Mouse (Mus musculus) liver, adult (tissue): ENCODE results near the gene Yif1b.
A peak's percentile ranks its signal among the peaks of the same experiment; 100 is the strongest.

ENCODE experiments used
- GATA4 ChIP-seq: IDR thresholded peaks from 2 replicates; pipeline ENCODE4 v1.6.1; 2014; ENCODE audit warnings: mild to moderate bottlenecking, low read length; ENCODE audit not compliant: insufficient replicate concordance

Yif1b gene

DNA sequence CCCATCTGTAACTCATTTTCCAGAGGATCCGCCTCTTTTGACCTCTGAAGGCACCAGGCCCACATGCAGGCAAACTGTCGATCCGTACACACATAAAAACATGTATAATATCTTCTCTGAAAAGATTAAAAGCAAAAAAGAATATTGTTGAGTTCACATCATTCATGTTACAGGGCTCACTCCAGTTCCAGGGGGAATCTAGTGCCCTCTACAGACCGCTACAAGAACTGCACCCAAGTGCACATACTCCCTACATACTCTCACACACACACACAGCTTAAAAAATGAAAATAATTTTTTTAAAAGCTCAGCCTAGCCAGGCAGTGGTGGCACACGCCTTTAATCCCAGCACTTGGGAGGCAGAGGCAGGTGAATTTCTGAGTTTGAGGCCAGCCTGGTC lies 3.5 kb upstream of the Yif1b start:
- TF ChIP-seq GATA4, result no peak

DNA sequence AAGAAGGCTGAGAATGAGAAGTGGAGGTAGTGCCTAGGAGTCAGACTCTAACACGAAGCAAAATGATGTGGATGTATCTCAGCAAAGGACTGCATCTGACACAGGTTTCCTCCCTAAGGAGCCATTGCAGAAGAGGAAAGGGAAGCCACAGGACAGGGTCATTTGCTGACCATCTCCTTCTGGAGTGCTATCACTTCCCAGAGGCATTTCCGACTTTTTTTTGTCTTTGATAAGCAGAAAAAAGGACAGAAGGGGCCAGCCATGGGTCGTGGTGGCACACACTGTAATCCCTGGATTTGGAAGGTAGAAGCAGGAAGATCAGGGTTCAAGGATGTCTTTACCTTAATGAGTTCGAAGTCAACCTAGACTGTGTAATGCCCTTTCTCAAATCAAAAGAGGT lies 1.5 kb upstream of the Yif1b start:
- peak; percentile 98 for TF ChIP-seq GATA4

DNA sequence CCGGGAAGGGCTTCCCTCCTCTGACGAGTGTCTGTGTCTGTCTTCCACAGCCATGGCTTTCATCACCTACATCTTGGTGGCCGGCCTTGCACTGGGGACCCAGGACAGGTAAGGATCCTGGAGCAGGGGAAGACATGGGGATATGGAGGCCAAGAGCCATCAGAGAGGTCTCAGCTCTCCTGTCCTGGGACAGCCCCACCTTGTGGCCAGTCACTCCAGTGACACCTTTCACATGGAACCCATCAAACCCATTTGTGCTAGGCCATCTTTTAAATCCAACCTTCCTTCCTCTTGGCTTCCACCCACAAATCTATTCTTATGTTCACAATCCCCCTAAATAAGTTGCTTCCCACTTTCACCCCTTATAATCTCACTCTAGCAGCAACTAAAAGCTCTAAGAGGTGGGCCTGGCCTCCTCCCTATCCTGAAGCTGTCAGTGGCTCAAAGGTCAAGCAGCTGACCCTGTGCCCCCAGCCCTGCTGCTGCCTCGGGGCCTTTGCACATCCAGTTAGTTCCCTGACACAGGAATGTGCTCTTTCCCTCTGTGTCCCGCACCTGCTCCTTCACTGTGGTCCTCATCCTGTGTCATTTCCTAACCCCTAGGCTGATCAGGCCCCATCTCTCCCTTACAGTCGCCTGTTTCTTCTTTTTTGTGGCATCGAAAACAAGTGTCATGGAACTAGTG lies 6.7 kb downstream of the Yif1b start:
- TF ChIP-seq GATA4, result no peak

DNA sequence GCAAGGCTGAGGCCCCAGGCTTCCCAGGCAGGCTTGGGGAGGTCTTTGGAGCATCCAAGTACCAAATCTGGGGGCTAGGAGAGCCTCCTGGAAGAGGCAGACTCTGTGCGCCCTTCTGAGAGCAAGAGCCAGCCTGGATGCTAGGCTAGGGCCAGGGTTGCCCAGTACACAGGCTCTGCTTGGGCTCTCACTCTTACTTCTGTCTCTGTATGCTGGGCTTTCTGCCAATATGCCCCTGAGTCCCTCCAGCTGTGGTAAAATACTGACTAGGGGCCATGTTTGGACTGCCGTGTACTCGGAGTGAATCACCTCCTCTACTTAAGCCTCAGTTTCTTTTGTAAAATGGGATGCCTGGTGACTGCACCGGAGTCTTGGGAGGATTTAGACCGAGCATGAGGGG lies 7.9 kb downstream of the Yif1b start:
- TF ChIP-seq GATA4, result no peak

DNA sequence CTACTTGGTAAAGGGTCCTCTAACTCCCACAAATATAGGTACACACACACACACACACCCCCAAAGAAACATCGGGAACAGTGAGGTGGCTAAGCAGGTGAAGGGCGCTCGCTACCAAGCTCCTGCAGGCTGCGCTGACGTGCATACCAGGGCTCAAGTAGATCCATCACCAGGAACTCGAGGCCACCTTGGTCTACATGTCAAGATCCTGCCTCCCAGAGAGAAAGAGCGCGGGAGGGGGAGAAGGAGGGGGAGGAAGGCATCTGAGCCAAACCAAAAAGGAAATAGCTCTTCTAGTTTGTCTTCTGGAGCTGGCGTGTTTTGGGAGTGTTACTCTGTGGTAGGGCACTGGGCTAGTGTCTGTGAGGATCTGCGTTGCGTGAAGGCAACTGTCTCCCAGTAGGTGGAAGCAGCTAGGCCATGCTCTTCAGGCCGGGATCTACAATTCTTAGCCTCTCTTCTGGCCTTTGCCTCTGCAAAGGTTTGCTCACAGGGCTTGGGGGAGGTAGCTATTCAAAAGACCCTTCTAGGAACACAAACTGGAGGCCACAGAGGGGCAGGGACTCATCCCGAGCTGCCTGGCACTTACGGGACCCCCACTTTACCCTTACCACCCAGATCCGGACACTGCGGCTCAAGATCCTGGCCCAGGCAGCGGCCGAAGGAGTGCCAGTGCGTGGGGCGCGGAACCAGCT lies 8.6 kb downstream of the Yif1b start:
- TF ChIP-seq GATA4, result no peak

DNA sequence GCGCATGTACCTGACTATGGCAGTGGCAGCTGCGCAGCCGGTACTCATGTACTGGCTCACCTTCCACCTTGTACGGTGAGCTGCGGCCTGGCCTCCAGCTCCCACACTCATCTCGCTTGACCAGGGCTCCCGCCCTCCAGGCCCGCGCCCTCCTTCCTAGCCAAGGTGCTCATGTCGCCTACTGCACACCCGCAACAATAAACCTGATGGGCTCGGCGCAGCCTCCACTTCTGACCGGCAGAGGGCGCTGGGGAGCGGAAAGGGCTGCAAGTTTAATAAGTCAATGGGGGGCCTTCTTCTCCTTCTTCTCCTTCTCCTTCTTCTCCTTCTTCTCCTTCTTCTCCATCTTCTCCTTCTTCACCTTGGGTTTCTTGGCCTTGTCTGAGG lies 9.2 kb downstream of the Yif1b start:
- no peak for TF ChIP-seq GATA4

DNA sequence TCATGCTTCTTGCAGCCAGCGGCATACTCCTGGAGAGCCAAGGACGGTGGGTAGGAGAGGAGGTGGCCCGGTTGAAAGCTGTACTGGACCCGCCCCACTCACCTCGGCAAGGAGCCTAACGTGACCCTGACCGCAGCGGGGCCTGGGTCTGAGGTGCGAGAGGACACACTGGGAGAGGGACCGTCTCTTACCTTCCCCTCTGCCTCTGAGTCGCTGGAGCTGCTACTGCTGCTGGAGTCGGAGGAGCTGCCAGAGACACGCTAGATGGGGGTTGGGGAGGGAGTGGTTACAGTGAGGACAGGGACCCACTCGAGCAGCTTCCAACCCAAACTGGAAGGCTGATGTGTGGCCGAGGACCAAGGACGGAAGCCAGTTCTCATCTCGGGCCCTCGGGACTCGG lies 9.6 kb downstream of the Yif1b start:
- TF ChIP-seq GATA4, result no peak

DNA sequence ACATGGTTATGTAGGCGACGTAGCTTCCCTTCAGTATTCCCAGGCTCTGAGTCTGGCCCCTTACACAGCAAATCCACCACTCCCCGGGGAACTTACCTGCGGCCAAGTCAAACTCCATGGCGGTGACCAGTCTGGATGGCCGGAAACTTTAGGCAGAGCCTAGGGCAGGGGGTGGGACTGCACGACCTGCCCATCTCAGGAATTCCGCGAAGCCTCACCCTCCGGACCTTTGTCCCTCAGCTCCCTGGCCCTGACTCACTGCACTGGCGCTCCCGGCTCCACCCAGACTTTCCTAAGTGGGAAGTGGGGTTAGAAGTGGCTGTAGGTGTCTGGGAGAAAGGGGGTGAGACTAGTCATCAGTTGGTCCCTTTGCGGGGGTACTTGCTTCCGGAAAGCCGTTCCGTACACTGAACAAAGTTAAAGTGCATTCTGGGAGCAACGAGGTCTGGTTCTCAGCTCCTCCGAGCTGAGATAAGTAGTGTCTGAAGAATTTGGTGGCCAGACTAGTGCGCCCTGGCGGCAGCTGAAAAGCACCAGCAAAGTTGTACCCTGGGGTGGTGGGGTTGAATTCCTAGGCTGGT lies 10.2 kb downstream of the Yif1b start, which contains the start of gene 2200002D01Rik:
Gene 2200002D01Rik (minus strand): TSS at position 206 of the 581 bp plus-strand sequence.
- no peak; the same call in 1 of the 2 replicates for TF ChIP-seq GATA4

DNA sequence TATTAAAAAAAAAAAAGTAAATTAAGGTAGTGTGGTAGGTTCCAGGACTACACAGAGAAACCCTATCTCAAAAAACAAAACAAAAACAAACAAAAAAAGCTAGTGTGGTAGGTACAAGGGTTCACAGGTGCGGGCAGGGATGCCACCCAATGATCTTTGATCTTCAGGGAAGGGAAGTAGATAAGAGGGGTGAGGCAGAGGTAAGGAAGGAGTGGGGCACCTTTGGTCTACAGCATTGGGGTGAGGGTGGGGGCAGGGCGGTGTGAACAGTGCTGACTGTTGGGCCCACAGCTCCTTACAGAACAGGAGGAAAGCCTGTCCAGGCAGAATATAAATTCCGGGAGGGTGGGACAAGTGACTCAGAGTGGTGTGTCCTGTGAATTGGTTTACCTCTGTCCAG lies 13.0 kb downstream of the Yif1b start:
- TF ChIP-seq GATA4, result no peak

DNA sequence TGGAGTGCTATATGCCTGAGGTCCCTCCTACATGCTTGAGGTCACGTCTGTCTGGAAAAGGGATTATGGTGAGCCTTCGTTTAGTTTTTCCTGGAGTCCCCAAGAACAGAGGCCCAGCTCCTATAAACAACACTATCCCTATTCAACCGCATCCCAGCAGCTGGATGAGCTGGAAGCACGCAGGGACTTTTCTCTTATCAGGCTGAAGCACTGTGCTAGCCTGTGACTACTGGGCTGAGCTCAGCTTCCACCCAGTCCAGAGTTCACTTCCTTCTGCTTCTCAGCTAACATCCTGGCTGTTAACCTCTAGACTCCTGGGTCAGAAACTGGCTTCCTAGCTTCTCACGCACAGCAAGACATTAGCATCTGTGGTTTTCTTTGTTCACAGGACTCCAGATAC lies 15.7 kb downstream of the Yif1b start:
- TF ChIP-seq GATA4, result peak; percentile 98

DNA sequence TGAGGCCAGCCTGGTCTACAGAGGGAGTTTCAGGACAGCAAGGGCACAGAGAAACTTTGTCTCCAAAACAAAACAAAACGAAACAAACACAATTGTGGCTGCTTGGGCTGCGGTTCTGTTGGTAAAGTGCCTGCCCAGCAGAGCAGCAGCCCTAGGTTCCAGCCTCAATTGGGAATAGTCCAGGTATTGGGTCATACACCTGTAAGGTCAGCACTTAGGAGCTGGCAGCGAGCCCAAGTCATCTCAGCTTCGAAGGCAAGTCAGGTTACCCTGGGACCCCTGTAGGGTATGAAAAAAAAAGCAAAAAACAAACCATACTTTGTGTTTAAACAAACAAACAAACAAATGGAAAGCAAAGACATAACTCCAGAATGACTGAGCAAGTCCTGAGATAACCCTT lies 17.7 kb downstream of the Yif1b start:
- no peak for TF ChIP-seq GATA4

DNA sequence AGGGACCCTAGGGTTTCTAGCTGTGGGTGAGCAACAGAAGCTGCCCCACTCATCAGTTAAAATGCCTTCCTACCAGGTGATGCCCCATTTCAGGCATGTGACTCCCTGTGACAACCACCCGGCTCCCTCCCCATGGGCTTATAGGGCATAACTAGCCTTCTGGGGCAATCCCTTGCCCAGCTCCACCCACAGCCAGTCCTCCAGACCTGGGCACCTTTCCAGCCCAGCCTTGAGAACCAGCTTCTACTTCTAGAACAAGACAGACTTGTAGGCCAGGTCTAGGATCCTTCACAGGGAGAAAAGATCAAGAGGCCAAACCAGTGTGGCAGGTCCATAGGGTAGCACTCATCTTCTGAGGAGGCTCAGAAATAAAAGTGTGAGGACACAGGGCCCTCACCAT lies 19.2 kb downstream of the Yif1b start:
- no peak for TF ChIP-seq GATA4

DNA sequence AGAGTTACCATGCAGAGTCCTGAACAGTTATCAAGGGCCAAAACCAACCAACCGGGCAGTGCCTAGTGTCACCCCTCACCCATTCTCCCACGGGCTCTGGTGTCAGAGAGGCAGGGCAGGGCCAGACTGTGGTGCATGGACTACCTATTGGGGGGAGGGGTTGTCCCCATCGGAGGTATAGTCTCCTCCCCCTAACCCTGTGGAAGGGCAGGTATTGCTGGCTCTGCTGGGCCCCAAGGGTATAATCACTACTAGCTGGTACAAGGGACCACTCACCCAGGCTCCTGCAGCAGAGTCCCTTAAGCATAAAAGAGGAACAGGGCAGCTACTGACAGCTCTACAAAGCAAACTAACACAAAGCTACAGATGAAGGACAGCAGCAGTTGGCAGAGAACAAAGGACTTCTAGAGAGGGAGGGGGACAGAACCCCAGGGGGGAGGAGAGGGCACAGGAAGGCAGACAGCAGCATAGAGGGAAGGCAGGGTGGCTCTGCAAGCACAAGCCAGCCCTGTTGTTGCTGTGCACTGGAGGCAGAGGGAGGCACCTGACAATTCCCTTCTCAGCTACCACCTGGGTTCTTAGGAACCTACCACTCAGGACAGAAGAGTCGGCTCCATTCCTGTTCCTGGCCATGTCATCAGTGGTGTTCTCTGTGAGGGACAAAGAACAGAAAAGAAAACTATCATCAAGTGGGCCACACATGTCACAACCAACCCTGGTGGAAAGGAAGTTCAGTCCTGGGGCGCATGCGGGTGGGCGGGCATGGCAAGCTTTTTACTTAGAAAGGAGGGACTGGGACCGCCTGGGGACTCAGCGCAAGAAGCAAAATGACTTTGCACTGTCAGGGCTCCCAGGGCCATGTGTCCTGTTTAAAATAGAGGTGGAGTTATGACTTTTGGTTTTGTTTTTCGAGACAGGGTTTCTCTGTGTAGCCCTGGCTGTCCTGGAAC lies 21.9 kb downstream of the Yif1b start:
- TF ChIP-seq GATA4, result no peak

DNA sequence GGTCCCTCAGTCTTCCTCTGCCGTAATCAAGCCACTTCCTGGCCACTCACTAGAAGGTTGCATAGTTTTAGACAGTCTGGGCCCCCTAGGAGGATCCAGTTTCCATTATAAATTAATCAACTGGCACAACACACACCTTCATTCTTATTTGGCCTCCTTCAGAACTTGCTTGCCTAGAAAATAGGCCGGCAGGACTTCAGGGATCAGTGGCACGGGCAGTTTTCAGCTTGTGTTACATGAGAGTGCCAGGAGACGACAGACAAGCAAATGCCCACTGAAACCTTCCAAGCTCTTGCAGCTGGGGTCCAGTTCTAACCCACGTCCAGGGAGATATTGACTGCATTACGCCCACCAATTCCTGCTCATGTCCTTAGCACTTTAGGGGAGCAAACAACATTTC lies 24.0 kb downstream of the Yif1b start:
- TF ChIP-seq GATA4, result no peak

DNA sequence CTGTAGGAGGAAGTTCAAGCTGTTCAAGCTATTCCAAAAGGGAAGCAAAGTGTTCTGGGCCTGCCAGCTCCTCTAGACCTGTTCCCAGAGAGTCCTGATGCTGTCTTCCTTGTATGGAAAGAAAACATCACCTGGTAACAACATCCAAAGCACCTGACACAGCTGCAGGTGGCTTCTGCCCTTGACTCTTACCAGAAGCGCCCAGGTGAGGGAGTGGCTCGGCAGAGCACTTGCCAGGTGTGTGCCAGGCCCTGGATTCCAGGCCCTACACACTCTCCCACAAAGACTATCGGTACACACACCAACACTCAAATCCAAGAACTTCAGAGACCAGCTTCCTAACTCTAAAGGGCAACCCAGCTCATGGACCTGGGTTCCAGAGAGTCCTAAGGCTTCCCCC lies 25.7 kb downstream of the Yif1b start:
- TF ChIP-seq GATA4, result no peak

DNA sequence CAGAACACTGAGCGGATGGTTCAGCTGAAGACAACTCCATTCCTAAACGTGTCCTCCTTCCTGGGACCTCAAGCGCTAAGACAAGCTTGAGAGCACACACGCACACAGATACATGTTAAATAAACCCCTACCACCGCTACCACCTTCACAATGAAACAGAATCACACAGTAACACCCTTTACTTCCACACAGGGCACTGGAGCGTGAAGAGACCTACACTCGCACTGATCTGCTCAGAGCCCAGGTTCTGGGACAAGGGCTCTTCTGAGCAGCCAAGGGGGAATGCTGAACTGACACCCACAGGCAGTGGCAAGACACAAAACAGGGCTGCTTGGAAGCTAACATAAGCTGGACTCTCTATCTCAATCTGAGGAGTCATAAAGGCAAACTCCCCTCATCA lies 27.5 kb downstream of the Yif1b start:
- TF ChIP-seq GATA4, result no peak

DNA sequence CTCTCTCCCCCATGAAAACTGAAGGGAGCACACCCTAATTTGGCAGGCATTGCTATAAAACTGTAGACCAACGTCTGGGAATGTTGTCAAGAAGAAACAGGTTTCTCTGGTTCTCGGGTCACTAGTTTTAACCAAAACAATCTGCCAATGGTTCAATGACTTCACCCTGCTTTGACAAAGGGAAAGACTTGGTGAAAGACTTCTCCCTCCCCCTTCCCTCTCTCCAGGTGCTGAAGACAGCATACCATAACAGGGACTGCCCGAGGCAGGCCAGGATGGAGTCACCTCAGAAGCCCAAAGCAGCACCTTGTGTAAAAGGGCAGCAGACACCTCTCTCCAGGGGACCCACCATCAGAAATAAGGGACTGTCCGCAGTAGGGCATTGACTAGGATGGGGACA lies 28.8 kb downstream of the Yif1b start:
- no peak for TF ChIP-seq GATA4
